Mouse (Mus musculus) neural tube, embryonic 13.5 days (tissue): ENCODE data around the gene Gm20390. TPM values are rescaled to one million over a fixed set of nuclear protein-coding genes. Genes with fewer than 3 reads are reported as not detected.
"Not testable (repeated sequence)": the region's sequence is repeated elsewhere in the genome, so short reads cannot be mapped to it uniquely, and the experiment has no call there.

Source experiments
- ATAC-seq: fragments of 200-750 bp; cut with Nextera tagmentation; 2 replicates; pipeline ENCODE4 v1.8.0; 2017; ENCODE audit warnings: low read depth, mild to moderate bottlenecking, moderate TSS enrichment, moderate library complexity
- H3K27ac ChIP-seq: fragments of 300-500 bp; sonication (generic); replicated peaks from 2 replicates; pipeline ENCODE4 v1.5.1; 2015; ENCODE audit warnings: moderate library complexity, mild to moderate bottlenecking, inconsistent platforms
- H3K27me3 ChIP-seq: fragments of 300-500 bp; sonication (generic); 2 replicates; pipeline ENCODE4 v1.6.1; 2015; ENCODE audit warnings: mild to moderate bottlenecking, inconsistent platforms
- H3K36me3 ChIP-seq: fragments of 300-500 bp; sonication (generic); 2 replicates; pipeline ENCODE4 v1.6.1; 2015; ENCODE audit warnings: mild to moderate bottlenecking, inconsistent platforms
- H3K4me1 ChIP-seq: fragments of 300-500 bp; sonication (generic); replicated peaks from 2 replicates; pipeline ENCODE4 v1.6.1; 2015; ENCODE audit warnings: inconsistent platforms
- H3K4me2 ChIP-seq: fragments of 300-500 bp; sonication (generic); 2 replicates; pipeline ENCODE4 v1.6.1; 2015; ENCODE audit warnings: inconsistent platforms, mild to moderate bottlenecking, moderate library complexity
- H3K4me3 ChIP-seq: fragments of 300-500 bp; sonication (generic); 2 replicates; pipeline ENCODE4 v1.5.1; 2015; ENCODE audit warnings: mild to moderate bottlenecking, inconsistent platforms
- H3K9ac ChIP-seq: fragments of 300-500 bp; sonication (generic); 2 replicates; pipeline ENCODE4 v1.6.1; 2015; ENCODE audit warnings: moderate library complexity, mild to moderate bottlenecking, inconsistent platforms
- H3K9me3 ChIP-seq: fragments of 300-500 bp; sonication (generic); 2 replicates; pipeline ENCODE4 v1.6.1; 2016; ENCODE audit warnings: inconsistent platforms
- WGBS: fragments of 180-500 bp; shearing (Covaris S2); methylation state at CpG from one replicate; pipeline ENCODE4 v1.1.7; 2015; 5-methylcytosine and 5-hydroxymethylcytosine counted together
- polyA plus RNA-seq: library from polyadenylated mRNA; unstranded; fragments of >200 nt; fragmentation: Nextera tagmentation; extraction: Ambion mirVana; gene quantifications from 2 replicates; pipeline ENCODE4 v1.2.1, GENCODE M21; 2015

Gm20390 gene
- polyA plus RNA-seq, 1 experiment from 2014 or later: 375 TPM

GRCm38 (mm10) chr11:93957746-93958145 lies 10.3 kb downstream of the Gm20390 start:
- Histone ChIP-seq H3K9ac (no peak overlapping the region), H3K27me3 (no peaks in the 10 kb centered on the region), H3K9me3 (no peaks in the 10 kb centered on the region), H3K4me1 (peaks cover 32% of the 10 kb centered on the region), H3K4me3 (no peak overlapping the region), H3K4me2 (no peak overlapping the region), H3K27ac (no peak overlapping the region), H3K36me3 (peaks cover 66% of the 10 kb centered on the region)
- WGBS: 77% methylated on average over 4 of the region's 4 CpGs
- no peak for ATAC-seq

DNA sequence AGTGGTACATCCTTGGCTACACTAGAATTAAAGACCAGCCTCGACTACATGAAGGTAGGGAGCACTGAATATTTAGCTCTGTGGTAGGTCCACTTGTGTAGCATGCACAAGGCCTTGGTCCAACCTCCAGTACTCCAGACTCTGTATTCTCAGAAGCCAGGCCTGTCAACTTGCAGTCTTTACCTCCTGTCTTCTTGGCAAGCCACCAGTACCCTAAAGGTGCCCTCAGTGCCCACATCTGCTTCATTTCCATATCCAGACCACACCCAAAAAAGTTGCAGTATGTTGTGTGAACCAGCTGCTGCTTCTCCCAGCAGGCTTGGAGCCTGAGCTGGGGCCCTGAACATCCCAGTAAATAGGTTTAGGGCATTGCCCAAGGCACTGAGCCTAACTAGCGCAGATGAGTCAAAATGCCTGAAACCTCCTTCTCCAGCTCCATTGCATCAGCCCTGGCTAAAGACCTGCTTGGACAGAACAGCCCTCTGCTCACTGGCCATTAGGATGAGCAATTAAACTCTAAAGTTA lies 11.0 kb downstream of the Gm20390 start:
- Histone ChIP-seq H3K4me1 (peaks cover 38% of the 10 kb centered on the region), H3K36me3 (peaks cover 66% of the 10 kb centered on the region), H3K4me2 (no peak overlapping the region), H3K9me3 (no peaks in the 10 kb centered on the region), H3K27ac (no peak overlapping the region), H3K27me3 (no peaks in the 10 kb centered on the region), H3K4me3 (no peak overlapping the region), H3K9ac (no peak overlapping the region)
- ATAC-seq: no peak
- WGBS: 90% methylated on average over 2 of the region's 2 CpGs

DNA sequence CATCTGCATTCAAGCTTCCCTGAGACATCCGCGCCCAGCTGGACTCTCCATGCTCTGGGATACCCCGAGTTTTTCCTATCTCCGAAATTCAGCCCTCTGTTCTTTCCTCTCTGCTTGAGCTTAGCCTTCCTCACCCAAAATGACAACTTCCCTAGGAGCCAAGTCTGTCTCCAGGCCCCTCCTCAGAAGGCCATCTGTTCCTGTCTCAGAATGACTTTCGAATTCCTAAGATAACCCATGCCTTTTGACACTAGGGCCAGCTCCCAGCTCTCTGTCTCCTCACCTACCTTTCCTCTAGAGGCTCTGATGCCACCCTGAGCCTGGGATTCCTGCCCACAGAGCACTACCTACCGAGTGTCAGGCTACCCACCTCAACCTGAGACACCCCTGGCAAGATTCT lies 11.9 kb downstream of the Gm20390 start, which contains the start of gene Nme2:
Nme2 (minus strand) TSS at position 101 of the 400 bp plus-strand sequence.
- ATAC-seq: peak; percentile 37; the same call in 1 of the 2 replicates

DNA sequence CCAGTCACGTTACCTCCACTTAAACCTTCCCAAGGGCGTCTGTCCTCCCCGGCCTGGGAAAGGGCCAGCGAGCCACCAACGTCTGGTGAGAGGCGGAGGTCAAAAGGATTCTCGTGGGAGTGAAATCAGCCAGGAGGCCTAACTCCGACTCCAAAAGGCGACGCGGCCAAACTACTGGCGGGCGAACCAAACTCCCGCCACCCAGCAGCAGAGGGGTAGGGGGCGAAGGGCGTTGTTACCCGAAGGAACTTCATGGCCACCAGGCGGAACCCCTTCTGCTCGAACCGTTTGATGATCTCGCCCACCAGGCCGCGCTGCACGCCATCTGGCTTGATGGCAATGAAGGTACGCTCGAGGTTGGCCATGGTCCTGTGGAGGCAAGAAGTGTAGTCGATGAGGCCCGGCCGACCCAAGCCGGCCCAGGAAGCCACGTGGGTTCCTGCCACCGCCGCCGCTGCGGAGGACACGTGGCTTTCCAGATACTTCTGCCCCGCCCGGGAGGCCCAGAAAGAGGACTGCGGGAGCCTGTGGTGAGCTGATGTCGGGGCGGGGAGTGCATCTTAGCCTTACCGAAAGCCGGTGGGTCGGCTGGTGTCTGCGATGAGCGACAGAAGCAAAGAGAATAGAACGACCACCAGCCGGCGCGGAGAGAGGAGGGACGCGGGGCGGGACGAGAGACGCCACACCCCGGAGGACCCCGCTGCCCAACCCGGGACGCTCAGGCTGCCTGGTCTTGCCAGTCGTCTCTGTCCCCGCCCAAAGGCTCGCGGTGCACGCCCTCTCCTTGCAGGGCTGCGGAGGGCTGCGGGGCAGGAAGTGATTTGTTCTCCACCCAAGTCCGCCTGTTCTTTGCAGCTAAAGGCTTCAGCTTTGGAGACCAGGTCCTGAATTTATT lies 12.6 kb downstream of the Gm20390 start:
- Histone ChIP-seq H3K4me3 (peak overlapping the region; percentile 61), H3K9me3 (no peaks in the 10 kb centered on the region), H3K4me1 (peaks cover 40% of the 10 kb centered on the region), H3K9ac (peak overlapping the region; percentile 79), H3K27me3 (no peaks in the 10 kb centered on the region), H3K36me3 (peaks cover 61% of the 10 kb centered on the region), H3K27ac (peak overlapping the region; percentile 87), H3K4me2 (peak overlapping the region; percentile 94)
- under 1% methylated on average over 65 of the region's 67 CpGs for WGBS
- ATAC-seq: peak; percentile 96

More for the DNA sequence above, 11.9 kb downstream of the Gm20390 start, which contains the start of gene Nme2:
- H3K4me3 ChIP-seq: peak within 1 kb of the TSS; percentile 61
- H3K9me3 ChIP-seq: no peaks in the 10 kb centered on the region
- H3K27me3 ChIP-seq: no peaks in the 10 kb centered on the region
- peak within 1 kb of the TSS; percentile 79 for H3K9ac ChIP-seq
- peaks cover 40% of the 10 kb centered on the region for H3K4me1 ChIP-seq
- peak within 1 kb of the TSS; percentile 94 for H3K4me2 ChIP-seq
- 4% methylated on average over 6 of the region's 6 CpGs for WGBS
- peak within 1 kb of the TSS; percentile 87 for H3K27ac ChIP-seq
- peaks cover 61% of the 10 kb centered on the region for H3K36me3 ChIP-seq

- peak; percentile 2; the same call in 1 of the 2 replicates for ATAC-seq
- 41% methylated on average over 13 of the region's 13 CpGs for WGBS
These were observed 13.3 kb downstream of the Gm20390 start for GRCm38 (mm10) chr11:93954738-93955255.

GRCm38 (mm10) chr11:93952376-93952775 lies 15.7 kb downstream of the Gm20390 start:
- 85% methylated on average over 5 of the region's 5 CpGs for WGBS
- Histone ChIP-seq H3K27me3 (no peaks in the 10 kb centered on the region), H3K4me1 (peaks cover 40% of the 10 kb centered on the region), H3K4me3 (no peak overlapping the region), H3K9me3 (no peaks in the 10 kb centered on the region), H3K9ac (no peak overlapping the region), H3K36me3 (peaks cover 57% of the 10 kb centered on the region), H3K27ac (no peak overlapping the region), H3K4me2 (0 out of 2 replicates have a peak overlapping the region, but pooled peaks have one; percentile 13)
- ATAC-seq: no peak

More at GRCm38 (mm10) chr11:93954738-93955255, 13.3 kb downstream of the Gm20390 start:
- peak overlapping the region; percentile 94 for H3K4me2 ChIP-seq
- peak overlapping the region; percentile 87 for H3K27ac ChIP-seq
- H3K4me3 ChIP-seq: peak overlapping the region; percentile 61
- H3K27me3 ChIP-seq: no peaks in the 10 kb centered on the region
- H3K9me3 ChIP-seq: no peaks in the 10 kb centered on the region
- peak overlapping the region; percentile 79 for H3K9ac ChIP-seq
- peaks cover 40% of the 10 kb centered on the region for H3K4me1 ChIP-seq
- peaks cover 61% of the 10 kb centered on the region for H3K36me3 ChIP-seq

- WGBS: 88% methylated on average over 1 of the region's 1 CpGs
- no peaks in the 10 kb centered on the region for H3K9me3 ChIP-seq
These were observed 18.0 kb downstream of the Gm20390 start for GRCm38 (mm10) chr11:93950045-93950444.

GRCm38 (mm10) chr11:93948887-93949567 lies 19.1 kb downstream of the Gm20390 start:
- Histone ChIP-seq H3K36me3 (peaks cover 68% of the 10 kb centered on the region), H3K4me3 (no peak overlapping the region), H3K27ac (no peak overlapping the region), H3K9me3 (no peaks in the 10 kb centered on the region), H3K27me3 (no peaks in the 10 kb centered on the region), H3K9ac (no peak overlapping the region), H3K4me1 (peaks cover 20% of the 10 kb centered on the region), H3K4me2 (no peak overlapping the region)
- WGBS: 91% methylated on average over 9 of the region's 9 CpGs
- no peak for ATAC-seq

More at GRCm38 (mm10) chr11:93950045-93950444, 18.0 kb downstream of the Gm20390 start:
- Histone ChIP-seq H3K27ac (no peak overlapping the region), H3K36me3 (peaks cover 63% of the 10 kb centered on the region), H3K4me1 (peaks cover 29% of the 10 kb centered on the region), H3K4me2 (no peak overlapping the region), H3K27me3 (no peaks in the 10 kb centered on the region), H3K9ac (no peak overlapping the region), H3K4me3 (no peak overlapping the region)
- ATAC-seq: no peak

- Histone ChIP-seq H3K4me1 (no peaks in the 10 kb centered on the region), H3K27me3 (no peaks in the 10 kb centered on the region), H3K4me3 (no peak overlapping the region), H3K36me3 (peaks cover 59% of the 10 kb centered on the region), H3K27ac (no peak overlapping the region), H3K9ac (no peak overlapping the region), H3K9me3 (no peaks in the 10 kb centered on the region), H3K4me2 (no peak overlapping the region)
- 75% methylated on average over 3 of the region's 3 CpGs for WGBS
- no peak for ATAC-seq
These were observed 23.1 kb downstream of the Gm20390 start for GRCm38 (mm10) chr11:93944986-93945385.

GRCm38 (mm10) chr11:93940906-93941305 lies 27.2 kb downstream of the Gm20390 start:
- no peak for ATAC-seq
- Histone ChIP-seq H3K27ac (no peak overlapping the region), H3K27me3 (no peaks in the 10 kb centered on the region), H3K4me2 (no peak overlapping the region), H3K9me3 (no peaks in the 10 kb centered on the region), H3K9ac (no peak overlapping the region), H3K4me3 (no peak overlapping the region), H3K36me3 (peaks cover 66% of the 10 kb centered on the region), H3K4me1 (no peaks in the 10 kb centered on the region)
- WGBS: 93% methylated on average over 2 of the region's 2 CpGs

DNA sequence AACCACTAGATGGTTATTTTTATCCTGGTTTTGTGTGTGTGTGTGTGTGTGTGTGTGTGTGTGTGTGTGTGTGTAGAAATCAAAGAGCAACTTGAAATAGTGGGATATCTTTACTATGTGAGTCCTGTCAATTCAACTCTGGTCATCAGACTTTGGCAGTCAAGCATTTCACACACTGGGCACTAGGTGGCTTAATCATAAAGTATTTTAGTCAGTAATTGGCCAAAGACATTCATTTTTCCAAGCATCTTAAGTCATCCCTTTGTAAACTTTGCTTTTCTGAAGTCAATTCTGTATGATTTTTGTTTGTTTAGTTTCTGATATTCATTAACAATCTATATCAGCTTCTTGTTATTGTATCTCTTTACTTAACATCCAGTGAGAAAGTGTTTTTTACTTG lies 39.0 kb downstream of the Gm20390 start:
- H3K4me2 ChIP-seq: no peak overlapping the region
- no peaks in the 10 kb centered on the region for H3K9me3 ChIP-seq
- no peak for ATAC-seq
- no peak overlapping the region for H3K4me3 ChIP-seq
- H3K4me1 ChIP-seq: no peaks in the 10 kb centered on the region
- no peak overlapping the region for H3K27ac ChIP-seq
- no peak overlapping the region for H3K9ac ChIP-seq
- peaks cover 87% of the 10 kb centered on the region for H3K36me3 ChIP-seq
- H3K27me3 ChIP-seq: no peaks in the 10 kb centered on the region

DNA sequence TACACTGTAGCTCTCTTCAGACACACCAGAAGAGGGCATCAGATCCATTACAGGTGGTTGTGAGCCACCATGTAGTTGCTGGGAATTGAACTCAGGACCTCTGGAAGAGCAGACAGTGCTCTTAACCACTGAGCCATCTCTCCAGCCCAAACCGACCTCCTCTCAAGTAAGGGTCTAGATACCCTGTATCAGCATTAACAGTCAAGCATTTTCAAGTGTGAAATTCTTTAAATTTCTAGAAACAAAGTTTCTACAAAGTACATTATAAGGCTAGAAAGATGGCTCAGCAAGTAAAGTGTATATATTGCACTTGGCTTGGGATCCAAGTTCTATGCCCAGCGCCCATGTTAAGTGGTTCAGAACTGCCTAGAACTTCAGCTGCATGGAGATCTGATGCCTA lies 53.1 kb downstream of the Gm20390 start:
- WGBS: 92% methylated on average over 2 of the region's 2 CpGs
- H3K9me3 ChIP-seq, H3K4me2 ChIP-seq, H3K4me1 ChIP-seq, H3K27ac ChIP-seq, ATAC-seq, H3K4me3 ChIP-seq, H3K27me3 ChIP-seq, H3K9ac ChIP-seq: not testable (repeated sequence)
- peaks cover 81% of the 10 kb centered on the region for H3K36me3 ChIP-seq
